Mouse (Mus musculus): ENCODE results near the gene Nav2.

The Nav2 gene

DNA sequence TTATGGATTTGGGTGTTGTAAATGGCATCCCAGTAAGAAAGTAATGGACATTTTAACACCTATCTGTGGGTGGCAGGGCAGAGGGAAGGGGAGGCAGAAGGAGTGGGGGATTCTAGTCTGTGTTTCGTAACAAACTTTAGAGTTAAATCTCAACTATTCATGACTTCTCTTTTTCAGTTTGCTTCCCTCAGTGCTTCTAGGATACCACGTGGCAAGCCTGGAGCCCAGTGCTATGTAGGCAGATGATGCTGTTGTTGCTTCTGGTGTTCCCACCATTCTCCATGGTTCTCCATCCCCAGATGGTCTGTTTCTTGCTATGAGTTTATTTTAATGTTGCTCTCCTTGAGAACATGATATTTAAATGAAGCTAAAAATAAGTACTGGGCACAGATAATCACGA is 92.3 kb downstream of the Nav2 start:
- no peak for DNase-seq (ENCODE audit: low spot score in 2 of 2)

- DNase-seq (ENCODE audit: low spot score in 2 of 2), result no peak
Measured at GRCm38 (mm10) chr7:49004402-49004801, 95.9 kb downstream of the Nav2 start.

GRCm38 (mm10) chr7:49006886-49007285 is 98.4 kb downstream of the Nav2 start:
- no peak for DNase-seq (ENCODE audit: low spot score in 2 of 2)

- DNase-seq (ENCODE audit: low spot score in 2 of 2), result no peak
Measured at GRCm38 (mm10) chr7:49010739-49011138, 102.2 kb downstream of the Nav2 start.

- DNase-seq (ENCODE audit: low spot score in 2 of 2), result no peak
Measured at GRCm38 (mm10) chr7:49012027-49012426, 103.5 kb downstream of the Nav2 start.

DNA sequence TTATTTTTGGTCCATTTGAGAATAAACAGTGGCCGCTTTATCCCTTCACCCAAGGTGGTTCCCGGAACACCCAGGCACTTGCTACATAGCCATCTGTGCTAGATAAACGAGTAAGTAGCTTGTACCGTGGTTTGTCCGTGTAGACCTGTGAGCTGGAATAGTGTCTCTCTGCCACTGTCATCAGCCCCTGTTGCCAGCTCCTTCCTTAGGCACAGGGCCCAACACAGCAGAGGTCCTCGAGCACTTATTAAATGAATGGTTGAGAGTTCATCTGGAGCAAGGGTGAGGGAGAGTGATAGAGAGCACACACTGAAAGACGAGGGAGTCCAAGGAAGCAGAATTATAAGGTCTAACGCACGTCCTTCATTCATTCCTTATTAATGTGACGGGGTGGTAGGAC is 106.0 kb downstream of the Nav2 start:
- no peak for DNase-seq (ENCODE audit: low spot score in 2 of 2)

- DNase-seq (ENCODE audit: low spot score in 2 of 2), result no peak
Measured at GRCm38 (mm10) chr7:49015297-49015696, 106.8 kb downstream of the Nav2 start.

- no peak for DNase-seq (ENCODE audit: low spot score in 2 of 2)
Measured at GRCm38 (mm10) chr7:49016088-49016487, 107.6 kb downstream of the Nav2 start.

GRCm38 (mm10) chr7:49017794-49018193 is 109.3 kb downstream of the Nav2 start:
- no peak for DNase-seq (ENCODE audit: low spot score in 2 of 2)

DNA sequence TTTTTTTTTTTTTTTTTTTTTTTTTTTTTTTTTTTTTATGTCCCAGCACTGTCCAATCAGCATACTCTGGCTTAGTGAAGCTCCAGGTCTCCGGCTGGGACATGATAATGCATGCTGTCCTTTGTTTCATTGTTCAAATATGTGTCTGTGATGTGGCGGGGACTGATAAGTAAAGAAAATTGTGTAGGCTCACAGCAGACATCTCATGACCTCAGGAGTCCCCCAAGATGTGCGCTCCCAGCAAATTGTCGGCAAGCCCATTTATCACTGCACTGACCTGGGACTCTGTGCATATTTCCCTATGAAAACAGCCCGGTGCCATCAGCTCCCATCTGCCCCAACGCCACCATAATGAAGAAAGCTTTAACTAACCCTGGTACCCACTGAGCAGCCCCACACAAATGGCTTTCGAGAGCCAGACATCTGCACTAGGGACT is 110.0 kb downstream of the Nav2 start:
- DNase-seq (ENCODE audit: low spot score in 2 of 2), result no peak

DNA sequence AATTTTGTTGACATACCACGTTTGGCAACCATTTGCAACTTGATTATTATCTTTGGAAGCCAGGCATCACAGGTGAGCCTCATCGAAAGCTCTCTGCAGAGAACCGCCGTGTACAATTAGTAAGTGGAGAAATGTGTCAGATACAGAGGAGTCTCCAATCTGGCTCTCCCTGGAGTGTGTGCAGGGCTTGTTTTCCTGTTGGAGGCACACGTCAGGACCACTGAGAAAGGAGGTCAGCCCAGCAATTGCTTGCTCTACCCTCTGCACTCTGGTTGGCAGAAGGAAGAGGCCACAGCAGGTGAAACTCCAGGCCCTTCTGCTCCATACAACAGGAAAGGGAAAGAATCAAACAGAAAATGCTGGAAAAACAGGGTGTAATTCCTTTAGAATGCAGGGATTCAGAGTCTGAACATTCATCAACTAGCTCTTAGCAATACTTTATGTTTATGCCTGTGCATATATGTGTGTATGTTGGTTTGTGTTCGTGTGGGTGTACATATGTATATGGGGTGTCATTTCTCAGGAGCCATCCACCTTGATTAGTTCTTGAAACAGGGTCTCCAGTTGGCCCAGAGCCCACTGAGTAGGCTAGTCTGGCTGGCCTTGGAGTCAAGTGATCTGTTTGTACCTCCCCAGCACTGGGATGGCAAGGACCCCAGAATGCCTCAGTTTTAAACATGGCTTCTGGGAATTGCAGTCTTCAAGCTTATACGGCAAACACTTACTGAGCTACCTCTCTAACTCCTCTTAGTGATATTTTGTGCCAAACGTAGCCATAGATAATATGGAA is 116.7 kb downstream of the Nav2 start:
- DNase-seq (ENCODE audit: low spot score in 2 of 2), result no peak

GRCm38 (mm10) chr7:49025991-49026390 is 117.5 kb downstream of the Nav2 start:
- no peak for DNase-seq (ENCODE audit: low spot score in 2 of 2)

DNA sequence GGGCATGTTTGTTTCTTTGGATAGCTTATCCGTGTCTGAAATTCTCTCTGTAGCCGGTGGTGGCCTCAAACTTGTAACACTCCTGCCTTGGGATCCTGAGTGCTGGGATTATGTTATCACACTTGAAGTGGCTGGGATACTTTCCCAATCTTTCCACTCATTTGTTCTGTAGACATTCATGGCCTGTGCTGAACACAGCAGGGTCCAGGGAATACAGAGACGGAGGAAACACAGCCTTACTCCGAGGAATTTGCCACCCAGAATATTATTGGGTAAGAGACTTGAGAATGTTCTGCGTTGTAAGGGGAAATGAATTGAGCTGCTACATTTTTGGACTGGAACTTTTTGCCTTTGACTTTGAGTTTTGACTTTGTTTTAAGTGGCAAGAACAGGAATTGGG is 118.0 kb downstream of the Nav2 start:
- no peak for DNase-seq (ENCODE audit: low spot score in 2 of 2)

DNA sequence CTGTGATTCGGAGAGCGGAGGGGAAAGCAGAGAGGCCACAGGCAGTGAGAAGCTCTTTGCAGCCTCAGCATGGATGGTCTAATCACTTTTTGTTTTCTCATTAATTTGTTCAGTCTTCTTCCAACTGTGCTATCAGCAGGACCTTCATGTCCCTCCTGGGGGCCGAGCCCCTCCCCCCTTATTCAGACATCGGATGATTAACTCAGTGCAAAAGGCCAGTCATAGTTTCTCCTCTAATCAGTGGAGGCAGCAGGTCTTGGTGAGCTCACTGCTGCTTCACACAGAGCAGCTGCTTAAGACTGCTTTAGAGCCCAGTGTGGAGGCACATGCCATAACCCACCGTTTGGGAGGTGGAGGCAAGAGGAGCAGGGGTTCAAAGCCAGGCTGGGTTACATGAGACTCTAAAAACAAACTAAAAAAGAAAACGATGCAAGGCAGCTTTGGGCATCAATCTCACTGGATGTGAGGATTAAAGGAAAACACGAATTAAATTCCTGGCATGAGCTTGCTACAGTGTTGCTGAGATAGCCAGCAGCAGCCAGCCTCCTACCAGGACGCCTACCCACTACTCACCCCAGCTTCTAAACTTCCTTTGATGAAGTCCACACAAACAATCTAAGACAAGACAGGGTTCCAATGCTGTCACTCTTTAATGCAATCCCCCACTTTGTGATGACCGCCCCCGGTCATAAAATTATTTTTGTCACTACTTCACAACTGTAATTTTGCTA is 120.9 kb downstream of the Nav2 start:
- no peak for DNase-seq (ENCODE audit: low spot score in 2 of 2)

DNA sequence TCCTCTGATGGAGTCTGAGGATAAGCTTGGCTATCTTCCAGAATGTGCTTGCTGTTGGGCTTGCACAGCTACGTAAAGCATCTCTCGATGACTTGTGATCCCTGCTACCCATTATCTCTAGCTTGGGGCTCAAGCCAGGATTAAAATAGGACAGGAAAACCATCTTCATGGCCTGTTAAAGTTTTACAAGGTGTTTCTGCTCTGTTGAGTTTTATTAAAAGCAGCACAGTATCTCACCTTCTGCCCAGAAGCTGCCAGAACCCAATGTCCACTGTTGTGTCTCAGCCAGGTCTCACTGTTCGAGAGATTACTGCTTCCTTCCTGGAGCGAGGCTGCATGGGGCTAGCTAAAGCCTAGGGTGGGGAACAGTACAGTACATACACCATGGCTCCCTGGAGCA is 123.7 kb downstream of the Nav2 start:
- no peak for DNase-seq (ENCODE audit: low spot score in 2 of 2)

- DNase-seq (ENCODE audit: low spot score in 2 of 2), result no peak
Measured at GRCm38 (mm10) chr7:49034253-49034652, 125.7 kb downstream of the Nav2 start.

GRCm38 (mm10) chr7:49040163-49040562 is 131.6 kb downstream of the Nav2 start:
- no peak for DNase-seq (ENCODE audit: low spot score in 2 of 2)

GRCm38 (mm10) chr7:49041334-49042070 is 133.0 kb downstream of the Nav2 start:
- DNase-seq (ENCODE audit: low spot score in 2 of 2), result no peak

- no peak for DNase-seq (ENCODE audit: low spot score in 2 of 2)
Measured at GRCm38 (mm10) chr7:49045499-49046346, 137.2 kb downstream of the Nav2 start.

DNA sequence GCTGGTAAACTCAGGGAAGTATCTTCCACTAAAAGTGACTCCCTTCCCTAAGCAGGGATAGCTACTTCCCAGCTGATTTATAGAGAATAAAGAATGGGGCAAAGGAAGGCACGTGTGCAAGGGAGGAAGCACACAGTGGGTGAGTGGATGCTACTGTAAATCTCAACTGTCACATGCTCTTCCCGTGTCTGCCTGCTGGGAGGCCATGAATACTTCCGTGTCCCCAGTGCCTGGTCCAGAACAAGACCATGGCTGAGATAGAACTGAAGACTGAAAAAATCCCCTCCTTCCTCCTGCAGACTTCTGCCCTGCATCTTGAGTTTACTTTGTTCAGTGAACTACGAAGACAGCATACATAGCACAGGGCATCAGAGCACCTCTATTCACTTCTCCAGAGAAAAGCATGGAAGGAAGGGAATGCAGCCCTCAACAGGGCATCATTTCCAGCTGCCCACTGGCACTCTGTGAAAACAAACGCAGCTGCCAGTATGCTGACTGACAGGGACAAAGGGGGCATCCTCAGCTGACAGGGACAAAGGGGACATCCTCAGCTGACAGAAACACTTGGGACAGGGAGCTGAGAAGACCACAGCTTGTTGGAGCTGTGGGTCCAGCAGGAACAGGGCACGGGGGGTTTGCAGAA is 138.0 kb downstream of the Nav2 start:
- DNase-seq (ENCODE audit: low spot score in 2 of 2), result no peak

- no peak for DNase-seq (ENCODE audit: low spot score in 2 of 2)
Measured at GRCm38 (mm10) chr7:49047336-49047735, 138.8 kb downstream of the Nav2 start.
